Mouse (Mus musculus) megakaryocyte, embryonic 14.5 days (primary cell): ENCODE results near the gene Rnaseh2c.

Experiments used
- FLI1 ChIP-seq: IDR thresholded peaks from 2 replicates; pipeline ENCODE4 v1.6.1; 2012; ENCODE audit warnings: low read length, inconsistent platforms, mixed read lengths
- GATA1 ChIP-seq: IDR thresholded peaks from 3 replicates; pipeline ENCODE4 v1.6.1; 2012; ENCODE audit warnings: mixed read lengths, low read length, inconsistent platforms, borderline replicate concordance

DNA sequence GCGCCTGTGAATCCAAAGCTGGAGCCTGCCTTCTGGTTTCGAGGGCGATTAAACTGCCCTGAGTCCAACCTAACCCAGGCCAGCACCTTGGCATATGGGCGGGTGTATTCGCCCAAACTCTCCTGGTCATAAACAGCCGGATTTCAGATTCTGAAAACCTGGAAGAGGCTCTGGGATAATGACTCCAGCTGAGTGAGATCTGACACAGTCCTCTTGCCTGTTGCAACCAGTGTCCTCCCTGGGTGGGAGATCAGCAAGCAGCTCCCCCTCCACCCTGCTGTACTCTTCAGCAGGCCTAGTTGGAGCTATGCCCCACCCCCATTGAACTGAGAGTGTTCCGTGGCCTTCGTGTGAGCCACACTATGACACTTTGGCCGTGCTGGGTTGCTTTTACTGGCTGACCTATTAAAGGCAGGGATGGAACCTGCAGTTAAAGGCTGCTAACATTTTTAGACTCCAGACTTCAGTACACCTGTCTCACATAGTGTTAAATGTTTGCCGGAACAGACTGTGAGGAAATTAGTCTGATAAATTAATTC, 40.4 kb upstream of the Rnaseh2c start:
- TF ChIP-seq FLI1 (no peak), GATA1 (no peak)
